Mouse (Mus musculus): ENCODE measurements around the gene 2410002F23Rik. TPM values are rescaled to one million over a fixed set of nuclear protein-coding genes. Genes with fewer than 3 reads are reported as not detected.
A peak's percentile ranks its signal among the peaks of the same experiment; 100 is the strongest.
"Not testable (repeated sequence)": the region's sequence is repeated elsewhere in the genome, so short reads cannot be mapped to it uniquely, and the experiment has no call there.

2410002F23Rik gene
- 95.5 and 132 TPM in 2 replicates for total RNA-seq (2014; fragmentation: Nextera tagmentation)
- total RNA-seq (2017): 63.5 and 86.2 TPM in 2 replicates

- peak; percentile 85 for ATAC-seq (replicated peaks; ENCODE audit: poor library complexity, severe bottlenecking)
Observed at GRCm38 (mm10) chr7:44246055-44246983, at the start of gene 2410002F23Rik, which contains the start of gene 1700028J19Rik. Gene 2410002F23Rik, plus strand, starts transcription at chr7:44246722. Gene 1700028J19Rik, minus strand, starts transcription at chr7:44246695.

GRCm38 (mm10) chr7:44197891-44198290 is 48.6 kb upstream of the 2410002F23Rik start, which contains the start of gene Klk1b3:
Gene Klk1b3, plus strand, starts transcription at chr7:44198191.
- ATAC-seq (replicated peaks; ENCODE audit: poor library complexity, severe bottlenecking): no peak

DNA sequence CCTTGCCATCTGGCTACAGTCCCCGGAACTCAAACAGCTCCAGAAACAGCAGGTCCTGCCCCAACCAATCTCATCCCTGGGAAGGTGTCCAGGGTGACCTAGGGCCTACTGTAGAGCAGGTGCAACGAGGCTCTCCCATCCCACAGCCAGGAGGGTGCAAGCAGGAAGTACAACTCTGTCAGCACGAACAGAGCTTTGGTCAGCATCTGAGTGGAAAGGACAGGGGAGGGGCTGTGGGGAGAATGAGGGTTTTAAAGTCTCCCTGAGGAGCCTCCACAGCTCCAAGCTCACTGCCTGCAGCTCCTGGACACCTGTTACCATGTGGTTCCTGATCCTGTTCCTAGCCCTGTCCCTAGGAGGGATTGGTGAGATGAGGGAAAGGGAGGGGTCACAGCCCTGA is 39.4 kb upstream of the 2410002F23Rik start, which contains the start of gene Klk1b4:
Gene Klk1b4, plus strand, starts transcription at position 301 of the 400 bp plus-strand sequence.
- not testable (repeated sequence) for ATAC-seq (replicated peaks; ENCODE audit: poor library complexity, severe bottlenecking)

- no peak for ATAC-seq (replicated peaks; ENCODE audit: poor library complexity, severe bottlenecking)
Observed at GRCm38 (mm10) chr7:44208307-44208706, 38.2 kb upstream of the 2410002F23Rik start.

- ATAC-seq (replicated peaks; ENCODE audit: poor library complexity, severe bottlenecking): no peak
Observed at GRCm38 (mm10) chr7:44215645-44216044, 30.9 kb upstream of the 2410002F23Rik start, which contains the start of gene Klk1b5. Gene Klk1b5, plus strand, starts transcription at chr7:44215945.

- not testable (repeated sequence) for ATAC-seq (replicated peaks; ENCODE audit: poor library complexity, severe bottlenecking)
Observed at GRCm38 (mm10) chr7:44221601-44222000, 24.9 kb upstream of the 2410002F23Rik start.

DNA sequence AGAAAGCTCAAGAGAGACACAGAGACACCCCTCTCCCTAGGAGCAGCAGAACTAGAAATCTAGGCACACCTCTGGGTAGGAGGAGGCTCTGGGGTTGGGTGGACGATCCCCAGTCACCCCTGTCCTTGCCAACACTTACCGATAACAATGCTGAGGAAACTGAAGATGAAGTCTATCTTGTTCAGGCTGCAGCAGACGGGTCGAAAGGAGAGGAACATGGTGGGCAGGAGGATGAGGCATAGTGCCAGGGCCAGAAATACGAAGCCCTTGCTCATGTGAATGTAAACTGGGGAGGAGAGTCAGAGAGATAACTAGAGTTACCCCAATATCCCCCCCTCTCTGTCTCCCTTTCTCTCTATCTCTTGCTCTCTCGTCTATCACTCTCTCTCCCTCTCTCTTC is 24.2 kb upstream of the 2410002F23Rik start:
- ATAC-seq (replicated peaks; ENCODE audit: poor library complexity, severe bottlenecking): not testable (repeated sequence)

DNA sequence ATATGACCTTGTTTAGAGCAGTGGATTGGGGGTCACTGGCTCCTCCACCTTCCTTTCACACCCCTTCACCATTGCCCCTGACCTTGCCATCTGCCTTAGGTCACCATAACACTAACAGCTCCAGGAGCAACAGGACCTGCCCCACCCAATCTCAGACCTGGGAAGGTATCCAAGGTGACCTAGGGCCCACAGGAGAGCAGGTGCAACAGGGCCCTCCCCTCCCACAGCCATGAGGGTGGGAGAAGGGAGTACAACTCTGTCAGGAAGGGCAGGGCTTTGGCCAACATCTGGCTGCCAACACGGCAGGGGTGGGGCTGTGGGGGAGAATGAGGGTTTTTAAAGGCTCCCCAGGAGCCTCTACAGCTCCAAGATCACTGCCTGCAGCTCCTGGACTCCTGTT is 21.4 kb upstream of the 2410002F23Rik start, which contains the start of gene Klk1:
Gene Klk1, plus strand, starts transcription at position 285 of the 400 bp plus-strand sequence.
- no peak for ATAC-seq (replicated peaks; ENCODE audit: poor library complexity, severe bottlenecking)

DNA sequence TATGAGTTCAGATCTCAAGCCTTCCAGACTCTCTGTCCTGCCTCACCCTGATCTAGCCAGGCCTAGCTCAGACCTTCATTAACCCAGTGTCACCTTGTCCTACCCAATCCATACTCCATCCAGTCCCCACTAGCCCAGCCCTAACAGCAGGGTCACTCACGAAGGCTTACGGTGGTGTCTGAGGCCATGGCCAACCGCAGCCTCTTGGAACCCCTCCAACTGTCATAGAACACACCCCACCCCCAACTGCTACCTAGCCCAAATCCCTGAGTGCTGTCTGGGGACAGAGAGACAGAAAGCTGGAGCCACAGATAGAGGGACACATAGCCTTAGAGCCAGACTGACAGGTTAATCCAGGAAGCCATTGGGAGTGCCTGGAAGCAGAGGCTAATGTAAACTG is 10.6 kb upstream of the 2410002F23Rik start, which contains the start of gene Gm36864:
Gene Gm36864, plus strand, starts transcription at position 269 of the 400 bp plus-strand sequence.
- ATAC-seq (replicated peaks; ENCODE audit: poor library complexity, severe bottlenecking): no peak

GRCm38 (mm10) chr7:44239913-44240312 is 6.6 kb upstream of the 2410002F23Rik start:
- ATAC-seq (replicated peaks; ENCODE audit: poor library complexity, severe bottlenecking): no peak

- ATAC-seq (replicated peaks; ENCODE audit: poor library complexity, severe bottlenecking): no peak
Observed at GRCm38 (mm10) chr7:44240712-44241111, 5.8 kb upstream of the 2410002F23Rik start.

- no peak for ATAC-seq (replicated peaks; ENCODE audit: poor library complexity, severe bottlenecking)
Observed at GRCm38 (mm10) chr7:44241163-44241562, 5.4 kb upstream of the 2410002F23Rik start.

- ATAC-seq (replicated peaks; ENCODE audit: poor library complexity, severe bottlenecking): no peak
Observed at GRCm38 (mm10) chr7:44244080-44244479, 2.4 kb upstream of the 2410002F23Rik start.

DNA sequence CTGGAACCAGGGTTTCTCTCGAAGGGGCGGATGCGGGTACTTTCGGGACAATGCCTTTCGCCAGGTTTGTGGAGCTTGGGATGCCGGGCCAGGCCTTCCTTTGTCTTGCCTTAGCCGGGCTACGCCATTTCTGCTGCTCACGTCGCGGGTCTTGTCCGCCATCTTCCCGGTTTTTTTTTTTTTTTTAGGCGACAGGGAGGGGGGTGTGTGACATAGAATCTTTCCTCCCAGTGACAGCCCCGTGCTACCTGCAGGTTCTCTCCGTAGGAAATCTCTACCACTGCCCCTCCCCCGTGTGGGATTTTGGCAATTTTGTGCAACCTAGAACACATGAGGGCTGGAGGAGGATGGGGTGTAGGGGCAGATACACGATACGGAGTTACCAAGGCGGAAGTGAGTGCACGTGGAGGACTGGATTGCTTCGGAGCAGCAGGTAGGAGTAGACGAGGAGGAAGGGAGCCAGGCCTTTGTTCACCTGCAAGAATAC is 505 bp downstream of the 2410002F23Rik start:
- ATAC-seq (replicated peaks; ENCODE audit: poor library complexity, severe bottlenecking): peak; percentile 33

- ATAC-seq (replicated peaks; ENCODE audit: poor library complexity, severe bottlenecking): no peak
Observed at GRCm38 (mm10) chr7:44247971-44248370, 1.4 kb downstream of the 2410002F23Rik start.

DNA sequence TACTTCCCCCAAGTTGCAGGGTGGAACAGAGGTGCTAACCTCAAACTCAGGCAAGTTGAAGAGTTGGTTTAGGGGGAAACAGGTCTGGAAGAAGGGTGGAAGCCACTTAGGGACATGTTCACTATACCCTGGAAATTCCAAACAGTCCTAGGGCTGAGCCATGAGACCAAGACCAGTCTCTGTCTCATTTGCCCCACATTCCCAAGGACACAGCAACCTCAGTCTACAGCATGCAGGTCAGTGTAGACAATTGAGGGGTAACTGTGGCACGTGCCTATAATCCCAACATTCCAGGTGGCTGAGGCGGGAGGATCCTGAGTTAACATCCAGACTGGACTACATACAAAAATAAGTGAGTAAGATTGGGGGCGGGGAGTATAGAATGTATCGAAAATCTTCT is 2.7 kb downstream of the 2410002F23Rik start:
- no peak for ATAC-seq (replicated peaks; ENCODE audit: poor library complexity, severe bottlenecking)

GRCm38 (mm10) chr7:44250732-44251275 is 4.3 kb downstream of the 2410002F23Rik start:
- not testable (repeated sequence) for ATAC-seq (replicated peaks; ENCODE audit: poor library complexity, severe bottlenecking)

DNA sequence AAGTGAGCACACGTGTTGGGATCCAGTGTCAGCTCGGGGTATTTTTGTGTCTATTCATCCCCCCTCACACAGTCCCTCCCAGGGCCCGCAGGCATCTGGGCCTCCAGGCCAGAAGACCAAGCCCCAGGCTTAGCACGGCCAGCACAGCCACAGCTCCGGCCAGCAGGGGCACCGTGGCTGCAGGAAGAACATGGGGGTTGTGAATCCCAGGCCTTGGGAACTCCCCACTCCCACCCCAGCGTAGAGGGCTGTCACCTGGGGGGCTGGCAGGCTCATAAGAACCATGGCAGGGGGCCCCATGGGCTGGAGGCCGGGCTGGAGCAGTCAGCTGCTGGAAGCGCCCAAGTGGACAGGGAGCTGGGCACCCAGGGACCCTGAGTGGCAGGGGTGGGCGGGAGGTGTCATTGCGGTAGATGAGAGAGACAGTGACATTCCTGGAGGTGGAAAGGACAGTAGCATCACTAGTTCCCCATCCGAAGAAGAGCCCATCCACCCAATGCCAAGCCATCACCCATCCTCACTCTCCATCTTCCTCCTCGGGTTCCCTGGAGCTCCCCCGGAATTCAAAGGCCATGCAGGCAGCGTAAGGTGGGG is 6.6 kb downstream of the 2410002F23Rik start:
- ATAC-seq (replicated peaks; ENCODE audit: poor library complexity, severe bottlenecking): no peak

DNA sequence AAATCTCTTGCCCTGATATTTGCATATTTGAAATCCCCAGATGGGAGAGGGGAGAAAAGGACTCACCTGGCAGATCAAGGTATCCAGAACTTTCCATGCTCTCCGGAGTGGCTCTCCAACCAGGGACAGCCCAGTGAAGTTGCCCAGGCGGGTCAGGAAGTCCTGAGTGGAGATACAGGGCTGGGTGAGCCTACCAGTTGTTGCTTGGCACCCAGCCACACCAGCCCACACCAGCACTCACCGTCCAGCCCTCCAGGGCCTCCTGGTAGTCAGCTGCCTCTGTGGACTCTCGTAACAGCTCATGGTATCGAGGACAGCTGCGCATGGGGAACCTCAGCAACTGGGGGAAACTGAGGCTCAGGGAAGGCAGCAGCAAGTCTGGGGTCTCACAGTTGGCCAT is 8.4 kb downstream of the 2410002F23Rik start:
- no peak for ATAC-seq (replicated peaks; ENCODE audit: poor library complexity, severe bottlenecking)

GRCm38 (mm10) chr7:44257278-44257677 is 10.8 kb downstream of the 2410002F23Rik start, which contains the start of gene Acp4:
Gene Acp4, minus strand, starts transcription at chr7:44257378.
- ATAC-seq (replicated peaks; ENCODE audit: poor library complexity, severe bottlenecking): no peak
